Mouse (Mus musculus) adrenal gland (tissue): ENCODE results near the gene Slc28a1.

ENCODE experiments used
- intact Hi-C: fragments of 180-260 bp; cut with DNase I; formaldehyde crosslinking; loops from one replicate; pipeline ENCODE4 v1.15.1; 2025

Slc28a1 gene

DNA sequence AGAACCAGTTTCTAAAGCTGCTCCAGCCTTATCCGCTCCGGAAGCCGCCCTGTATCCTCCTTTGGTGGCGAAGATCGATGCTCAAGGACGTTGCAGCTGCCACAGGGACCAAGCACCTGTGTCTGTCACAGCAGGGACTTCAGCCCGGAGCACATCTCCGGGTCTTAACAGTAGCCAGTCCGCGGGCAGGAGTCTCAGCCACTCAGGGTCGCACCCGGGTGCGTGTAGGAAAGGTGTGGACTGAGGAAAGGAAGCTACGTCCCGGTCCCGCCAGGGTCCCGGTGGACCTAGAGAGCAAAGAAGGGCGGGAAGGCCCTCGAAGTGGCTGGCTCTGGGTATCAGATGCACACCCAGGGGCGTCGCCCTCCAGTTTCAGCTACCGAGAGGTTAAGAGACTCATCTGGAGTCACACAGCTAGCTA, 97.7 kb downstream of the Slc28a1 start:
- intact Hi-C loops: loop anchor here (5.0 kb wide), 2 partner anchors 90 to 125 kb away; no protein-coding TSS in a partner anchor

DNA sequence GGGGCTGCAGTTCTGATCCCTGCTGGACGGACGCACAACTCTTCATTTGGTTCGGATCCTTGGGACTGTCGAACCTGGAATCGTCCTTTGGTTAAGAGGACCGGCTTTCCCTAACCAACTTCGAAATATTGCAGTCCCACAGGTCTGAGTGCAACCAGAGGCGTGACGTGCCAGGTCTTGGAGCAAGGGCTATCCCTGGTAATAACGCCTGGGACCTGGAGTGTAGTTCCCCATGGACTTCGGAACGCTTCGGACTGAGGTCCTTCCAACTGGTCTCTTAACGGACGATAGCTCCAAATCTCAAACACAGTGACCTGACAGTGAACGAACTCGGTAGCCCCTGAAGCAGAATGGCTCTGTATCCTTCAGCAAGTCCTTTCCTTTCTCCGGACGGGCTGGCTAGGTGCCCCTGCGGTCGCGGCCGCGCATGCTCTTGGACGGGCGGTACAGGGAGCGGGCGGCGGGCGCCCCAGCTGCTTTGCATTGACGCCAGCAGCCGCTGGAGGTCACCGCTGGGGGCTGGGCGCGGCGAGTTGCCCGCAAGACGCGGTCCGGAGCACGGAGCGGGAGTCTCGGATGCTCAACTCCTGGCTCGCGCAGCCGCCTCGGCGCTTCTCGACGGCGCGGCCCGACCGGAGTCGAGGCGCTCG, 98.2 kb downstream of the Slc28a1 start:
- intact Hi-C loops: loop anchor here (5.0 kb wide), 2 partner anchors 89 to 124 kb away; no protein-coding TSS in a partner anchor

DNA sequence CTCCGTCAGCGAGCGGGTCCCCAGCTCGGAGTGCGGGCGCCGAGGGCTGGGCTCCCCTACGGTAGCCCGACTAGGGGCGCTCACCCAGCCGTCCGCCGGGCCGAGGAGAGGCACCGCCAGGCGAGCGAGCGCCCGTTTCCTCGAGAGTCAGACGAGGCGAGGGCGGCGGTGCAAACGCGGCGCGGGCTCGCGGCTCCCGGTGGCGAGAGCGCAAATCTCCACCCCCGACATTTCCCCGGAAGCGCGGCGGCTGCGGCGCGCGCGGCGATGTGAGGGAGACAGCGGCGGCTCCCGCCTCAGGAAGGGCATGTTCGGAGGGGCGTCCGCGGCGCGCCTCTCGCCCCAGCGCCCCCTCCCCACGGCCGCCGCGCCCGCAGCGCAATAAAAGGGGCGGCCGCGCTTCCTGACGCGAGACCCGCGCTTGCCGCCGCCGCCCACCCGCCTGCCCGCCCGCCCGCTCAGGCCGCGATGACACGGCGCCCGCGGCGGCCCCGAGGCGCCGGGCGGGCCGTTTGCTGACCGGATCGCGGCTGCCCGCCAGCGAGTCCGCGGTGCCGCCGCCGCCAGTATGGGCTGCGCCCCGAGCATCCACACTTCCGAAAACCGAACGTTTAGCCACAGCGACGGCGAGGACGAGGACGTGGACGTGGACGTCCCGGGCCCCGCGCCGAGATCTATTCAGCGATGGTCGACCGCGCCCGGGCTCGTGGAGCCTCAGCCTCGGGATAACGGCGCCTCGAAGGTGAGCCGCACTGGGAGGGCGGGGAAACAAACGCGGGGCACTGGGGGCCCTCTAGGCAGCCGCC, 99.0 kb downstream of the Slc28a1 start, which contains the start of gene Pde8a:
Gene Pde8a (plus strand): TSS at position 250 of the 806 bp plus-strand sequence.
- intact Hi-C loops: loop anchor here (5.0 kb wide), 2 partner anchors 89 to 124 kb away; no protein-coding TSS in a partner anchor

- intact Hi-C loops: loop anchor here (5.0 kb wide), 2 partner anchors 88 to 123 kb away; no protein-coding TSS in a partner anchor
These were observed 99.7 kb downstream of the Slc28a1 start for GRCm38 (mm10) chr7:81214153-81214907.

DNA sequence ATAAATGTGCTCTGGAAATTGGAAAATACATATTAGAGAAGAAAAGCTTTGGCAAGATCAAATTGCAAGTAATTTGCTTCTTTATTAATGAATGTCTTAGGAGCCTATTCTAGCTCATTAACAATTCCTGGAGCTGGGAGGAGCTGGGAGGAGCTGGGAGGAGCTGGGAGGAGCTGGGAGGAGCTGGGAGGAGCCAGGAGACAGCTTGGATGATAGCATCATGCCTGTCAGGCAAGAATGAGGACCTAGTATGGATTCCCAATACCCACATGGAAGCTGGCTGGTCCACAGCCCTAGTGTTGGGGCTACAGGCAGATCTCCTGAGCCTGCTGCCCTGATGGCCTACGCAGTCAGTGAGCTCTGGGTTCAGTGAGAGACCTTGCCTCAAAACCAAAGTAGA, 101.4 kb downstream of the Slc28a1 start:
- intact Hi-C loops: no loop called here

DNA sequence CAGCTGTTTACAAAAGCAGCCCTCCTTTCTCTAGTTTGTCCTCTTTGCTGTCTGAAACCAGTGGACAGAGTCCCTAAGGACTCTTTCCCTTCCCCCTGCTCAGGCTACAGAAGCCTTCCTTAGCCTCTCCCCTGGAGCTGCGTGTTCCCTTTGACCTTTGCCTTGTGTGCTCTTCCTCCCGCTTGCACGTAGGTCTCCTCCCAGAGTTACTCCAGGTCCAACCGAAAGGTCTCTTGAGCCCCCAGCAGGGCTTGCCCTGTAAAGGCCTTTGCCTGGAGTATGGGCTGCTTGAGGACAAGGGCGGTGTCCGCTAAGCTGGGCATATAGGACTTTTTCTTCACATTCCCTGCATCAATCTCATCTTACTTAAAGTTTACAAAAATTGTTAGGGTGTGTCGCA, 104.7 kb downstream of the Slc28a1 start:
- intact Hi-C loops: no loop called here
